Mouse (Mus musculus): ENCODE data around the gene Tmem205.

The Tmem205 gene

DNA sequence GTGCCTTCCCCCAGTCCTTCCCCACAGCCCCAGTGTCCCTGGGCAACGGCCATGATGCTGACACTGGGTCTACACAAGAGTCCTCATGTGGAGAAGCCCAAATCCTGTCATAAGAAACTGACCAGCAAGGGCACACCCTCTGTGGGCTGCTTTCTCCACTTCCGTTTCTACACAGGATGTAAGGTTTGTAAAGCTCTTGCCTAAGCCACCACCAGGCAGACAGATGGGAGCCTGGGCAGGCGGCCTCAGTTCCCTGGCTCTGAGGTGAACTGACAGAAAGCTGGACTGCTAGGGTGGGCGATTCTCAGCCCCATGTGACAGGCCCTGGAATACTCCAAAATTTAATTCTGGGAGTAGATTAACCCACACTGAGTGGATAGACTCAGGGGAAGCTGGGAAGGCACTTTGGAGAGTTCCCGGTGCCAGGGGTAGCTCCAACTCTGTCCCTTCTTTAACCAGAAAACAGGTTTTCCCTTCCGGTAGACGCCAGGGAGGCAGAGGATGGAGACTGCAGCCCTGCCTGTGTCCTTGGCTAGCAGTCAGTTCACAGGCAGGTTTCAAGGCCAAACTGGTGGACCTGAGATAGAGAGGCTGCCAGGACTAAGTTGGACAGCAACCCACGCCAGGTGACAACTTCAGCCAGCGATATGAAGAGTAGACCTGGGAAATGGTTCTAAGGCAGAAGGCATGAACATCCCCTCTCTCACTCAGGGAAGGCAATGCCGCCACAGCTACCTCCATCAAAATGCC, 17.7 kb downstream of the Tmem205 start:
- no peak for DNase-seq

- no peak for DNase-seq
These were observed 19.1 kb downstream of the Tmem205 start for GRCm38 (mm10) chr9:21908216-21908615.

- no peak for DNase-seq
These were observed 23.3 kb downstream of the Tmem205 start for GRCm38 (mm10) chr9:21904031-21904430.

GRCm38 (mm10) chr9:21901223-21901820, 26.0 kb downstream of the Tmem205 start:
- DNase-seq = peak; percentile 96

- no peak for DNase-seq
These were observed 38.1 kb downstream of the Tmem205 start for GRCm38 (mm10) chr9:21889229-21889628.

DNA sequence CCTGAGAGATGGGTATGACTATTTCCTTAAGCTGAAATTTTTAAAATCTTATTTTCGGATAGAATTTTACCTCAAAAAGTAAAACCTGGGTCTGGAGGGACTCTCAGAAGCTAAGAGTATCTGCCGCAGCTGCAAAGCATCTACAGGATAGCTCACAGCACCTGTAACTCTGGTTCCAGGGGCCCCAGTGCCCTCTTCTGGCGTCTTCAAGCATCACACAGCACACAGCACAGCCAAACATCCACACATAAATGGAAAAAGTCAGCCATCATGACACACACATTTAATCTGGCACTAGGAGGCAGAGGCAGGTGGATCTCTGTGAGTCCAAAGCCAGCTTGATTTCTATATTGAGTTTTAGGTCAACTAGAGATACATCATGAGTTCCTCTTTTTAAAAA, 50.8 kb downstream of the Tmem205 start:
- DNase-seq = no peak

DNA sequence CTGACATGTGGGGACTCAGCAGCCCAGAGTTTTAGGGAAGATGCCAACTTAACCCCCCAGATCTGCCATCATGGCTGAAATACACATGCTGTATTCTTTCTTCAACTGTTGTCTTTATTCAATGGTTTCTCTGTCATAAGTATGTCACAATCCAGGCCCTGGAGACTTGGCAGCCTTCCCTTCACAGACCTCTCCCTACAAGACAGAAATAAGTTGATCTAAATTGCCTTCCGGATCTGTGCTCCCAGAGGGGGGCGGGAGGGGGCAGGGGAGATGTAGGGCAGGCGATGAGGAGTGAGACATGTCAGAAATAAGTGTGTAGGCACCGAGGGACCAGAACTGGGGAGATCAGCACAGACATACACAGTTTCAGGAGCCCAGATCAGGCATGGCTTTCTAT, 55.2 kb downstream of the Tmem205 start:
- no peak for DNase-seq
